In genomic region chr4:123160571-123160970, GRCm38 (mm10) we compare ENCODE assay signal across 29 mouse cellular contexts. TPM values are rescaled to one million over a fixed set of nuclear protein-coding genes. Genes with fewer than 3 reads are reported as not detected.
"Had no signal": no experiment of that assay in that cellular context is flagged by ENCODE, and none has a peak within 500 bp of the region (broad histone marks: within the 10 kb centered on the region; RNA-seq: fewer than 3 reads in every experiment).

No protein-coding gene starts in this region.

- ATAC-seq: liver, postnatal 0 days; lung, postnatal 0 days; midbrain, embryonic 16.5 days had no signal

- DNase-seq: liver, postnatal 0 days; lung, adult 2 months; lung, postnatal 14 days; lung, postnatal 36 days; midbrain, embryonic 14.5 days; retina, postnatal 1 day; right cerebral cortex, adult 18-20 months; right cerebral cortex, postnatal 25 days; right cerebral cortex, postnatal 4 days; spleen, adult 18-20 months; thymus, adult 18-20 months; thymus, postnatal 14 days; thymus, postnatal 36 days had no signal

- H3K4me1 ChIP-seq: lung, embryonic 15.5 days; neural tube, embryonic 15.5 days had no signal

- H3K27ac ChIP-seq: lung, embryonic 15.5 days; macrophage; midbrain, embryonic 10.5 days; midbrain, embryonic 12.5 days; neural tube, embryonic 13.5 days; neural tube, embryonic 15.5 days had no signal

- H3K9ac ChIP-seq: liver, postnatal 0 days; lung, embryonic 15.5 days; midbrain, embryonic 12.5 days; neural tube, embryonic 13.5 days; neural tube, embryonic 15.5 days had no signal

- H3K4me3 ChIP-seq: lung, embryonic 15.5 days; midbrain, embryonic 10.5 days; midbrain, embryonic 12.5 days; myocyte; neural tube, embryonic 13.5 days; neural tube, embryonic 15.5 days had no signal

- H3K9me3 ChIP-seq: lung, embryonic 15.5 days; midbrain, embryonic 10.5 days; midbrain, embryonic 12.5 days; neural tube, embryonic 13.5 days; neural tube, embryonic 15.5 days had no signal

- H3K36me3 ChIP-seq: lung, embryonic 15.5 days; midbrain, embryonic 10.5 days; midbrain, embryonic 12.5 days; neural tube, embryonic 13.5 days; neural tube, embryonic 15.5 days had no signal

RNA-seq across cellular contexts. Expression of gene Hpcal4, which starts 22.5 kb away (rescaled TPM):
- total RNA-seq: megakaryocyte, adult 5-6 weeks; megakaryocyte-erythroid progenitor cell, adult 5-6 weeks had no signal
- polyA plus RNA-seq: liver, postnatal 0 days; macrophage; myocyte had no signal

RNA-seq across cellular contexts. Expression of gene Nt5c1a, which starts 40.7 kb away (rescaled TPM):
- total RNA-seq: megakaryocyte, adult 5-6 weeks; megakaryocyte-erythroid progenitor cell, adult 5-6 weeks had no signal
- polyA plus RNA-seq: liver, postnatal 0 days; lung, embryonic 15.5 days; macrophage; midbrain, embryonic 10.5 days; midbrain, embryonic 12.5 days; midbrain, embryonic 14.5 days; myocyte; neural tube, embryonic 11.5 days; neural tube, embryonic 13.5 days; small intestine, adult 2 months; stomach, embryonic 14.5 days; stomach, embryonic 16.5 days; thymus, postnatal 0 days had no signal

RNA-seq across cellular contexts. Expression of gene Oxct2b, which starts 44.5 kb away (rescaled TPM):
- total RNA-seq: megakaryocyte, adult 5-6 weeks; megakaryocyte-erythroid progenitor cell, adult 5-6 weeks had no signal
- polyA plus RNA-seq: liver, postnatal 0 days; lung, adult 2 months; lung, embryonic 15.5 days; lung, postnatal 0 days; macrophage; midbrain, embryonic 12.5 days; myocyte; stomach, embryonic 14.5 days; stomach, embryonic 16.5 days had no signal

RNA-seq across cellular contexts. Expression of gene Bmp8b, which starts 55.6 kb away (rescaled TPM):
- total RNA-seq: megakaryocyte, adult 5-6 weeks had no signal
- polyA plus RNA-seq: macrophage had no signal
